ENCODE assay signal across 16 mouse cellular contexts in genomic region chr11:43899696-43900095, GRCm38 (mm10). TPM values are rescaled to one million over a fixed set of nuclear protein-coding genes. Genes with fewer than 3 reads are reported as not detected.
"Had no signal": no experiment of that assay in that cellular context is flagged by ENCODE, and none has a peak within 500 bp of the region (broad histone marks: within the 10 kb centered on the region; RNA-seq: fewer than 3 reads in every experiment).

No protein-coding gene starts in this region.

- H3K9ac ChIP-seq: lung, embryonic 14.5 days; midbrain, embryonic 12.5 days; midbrain, embryonic 15.5 days; neural tube, embryonic 12.5 days; stomach, embryonic 15.5 days had no signal

- H3K27ac ChIP-seq: midbrain, embryonic 12.5 days; midbrain, embryonic 15.5 days; neural tube, embryonic 12.5 days; stomach, embryonic 15.5 days; stomach, postnatal 0 days had no signal

- DNase-seq: lung, adult 18-20 months; lung, embryonic 14.5 days; lung, postnatal 10 days; lung, postnatal 4 days; right cerebral cortex, postnatal 14 days; thymus, adult 2 months; thymus, postnatal 25 days; thymus, postnatal 4 days had no signal

- H3K4me2 ChIP-seq: lung, embryonic 14.5 days; midbrain, embryonic 12.5 days; midbrain, embryonic 15.5 days; neural tube, embryonic 12.5 days; stomach, embryonic 15.5 days had no signal

- H3K4me3 ChIP-seq: megakaryocyte, embryonic 14.5 days; midbrain, embryonic 12.5 days; midbrain, embryonic 15.5 days; neural tube, embryonic 12.5 days; stomach, embryonic 15.5 days had no signal

- H3K4me1 ChIP-seq: megakaryocyte, embryonic 14.5 days; midbrain, embryonic 12.5 days; midbrain, embryonic 15.5 days; neural tube, embryonic 12.5 days; stomach, embryonic 15.5 days had no signal

- H3K9me3 ChIP-seq: megakaryocyte, embryonic 14.5 days; midbrain, embryonic 12.5 days; midbrain, embryonic 15.5 days; neural tube, embryonic 12.5 days; stomach, embryonic 15.5 days had no signal

- H3K27me3 ChIP-seq: megakaryocyte, embryonic 14.5 days; midbrain, embryonic 12.5 days; midbrain, embryonic 15.5 days; neural tube, embryonic 12.5 days; stomach, embryonic 15.5 days had no signal

- ATAC-seq: midbrain, embryonic 15.5 days had no signal

- H3K36me3 ChIP-seq: midbrain, embryonic 12.5 days; midbrain, embryonic 15.5 days; neural tube, embryonic 12.5 days; stomach, embryonic 15.5 days had no signal

RNA-seq across cellular contexts. Expression of gene Adra1b, which starts 1.3 kb away (rescaled TPM):
- total RNA-seq: monocyte, adult 5-6 weeks; neutrophil, adult 5-6 weeks had no signal
